Mouse (Mus musculus): ENCODE measurements around the gene Rhox10. TPM values are rescaled to one million over a fixed set of nuclear protein-coding genes. Genes with fewer than 3 reads are reported as not detected.

Gene Rhox10
- polyA plus RNA-seq, 1 experiment from 2014 or later: not detected

Other genes with a start within 250 kb of the Rhox10 start
- gene Rhox6, start 239.6 kb upstream of the Rhox10 start, polyA plus RNA-seq (2016; fragmentation: Nextera tagmentation; extraction: Ambion mirVana): not detected in 2 replicates
- gene Rhox7a, start 234.8 kb upstream of the Rhox10 start, polyA plus RNA-seq (2016; fragmentation: Nextera tagmentation; extraction: Ambion mirVana): not detected in 2 replicates
- not detected in 2 replicates for gene Rhox8, start 187.5 kb upstream of the Rhox10 start, polyA plus RNA-seq (2016; fragmentation: Nextera tagmentation; extraction: Ambion mirVana)
- not detected in 2 replicates for gene Rhox7b, start 169.2 kb upstream of the Rhox10 start, polyA plus RNA-seq (2016; fragmentation: Nextera tagmentation; extraction: Ambion mirVana)
- gene Rhox9, start 164.7 kb upstream of the Rhox10 start, polyA plus RNA-seq (2016; fragmentation: Nextera tagmentation; extraction: Ambion mirVana): not detected in 2 replicates
- not detected in 2 replicates for gene Btg1-ps1, start 47.7 kb upstream of the Rhox10 start, polyA plus RNA-seq (2016; fragmentation: Nextera tagmentation; extraction: Ambion mirVana)
- not detected in 2 replicates for gene Btg1-ps2, start 23.4 kb upstream of the Rhox10 start, polyA plus RNA-seq (2016; fragmentation: Nextera tagmentation; extraction: Ambion mirVana)
- gene Rhox11, start 18.7 kb downstream of the Rhox10 start, polyA plus RNA-seq (2016; fragmentation: Nextera tagmentation; extraction: Ambion mirVana): not detected in 2 replicates
- gene Rhox12, start 44.4 kb downstream of the Rhox10 start, polyA plus RNA-seq (2016; fragmentation: Nextera tagmentation; extraction: Ambion mirVana): not detected in 2 replicates
- not detected in 2 replicates for gene Rhox13, start 54.7 kb downstream of the Rhox10 start, polyA plus RNA-seq (2016; fragmentation: Nextera tagmentation; extraction: Ambion mirVana)
- 3.9 and 4.4 TPM in 2 replicates for gene Zbtb33, start 123.3 kb downstream of the Rhox10 start, polyA plus RNA-seq (2016; fragmentation: Nextera tagmentation; extraction: Ambion mirVana)
- 23.7 and 27.8 TPM in 2 replicates for gene Tmem255a, start 186.0 kb downstream of the Rhox10 start, polyA plus RNA-seq (2016; fragmentation: Nextera tagmentation; extraction: Ambion mirVana)
- gene Atp1b4, start 249.7 kb downstream of the Rhox10 start, polyA plus RNA-seq (2016; fragmentation: Nextera tagmentation; extraction: Ambion mirVana): 0.15 and 0.27 TPM in 2 replicates